Mouse (Mus musculus) liver, adult 2 months (tissue): ENCODE data around the gene Zfp994.
"Not testable (repeated sequence)": the region's sequence is repeated elsewhere in the genome, so short reads cannot be mapped to it uniquely, and the experiment has no call there.

ENCODE experiments used
- CTCF ChIP-seq: fragments of 200-500 bp; IDR thresholded peaks from 2 replicates; pipeline ENCODE4 v1.5.1; 2011; ENCODE audit warnings: low read depth, low read length, control low read depth
- POLR2A ChIP-seq: fragments of 200-500 bp; IDR thresholded peaks from 2 replicates; pipeline ENCODE4 v1.6.1; 2011; ENCODE audit warnings: low read length, control low read depth; ENCODE audit not compliant: insufficient read depth; ENCODE audit errors: extremely low read depth

DNA sequence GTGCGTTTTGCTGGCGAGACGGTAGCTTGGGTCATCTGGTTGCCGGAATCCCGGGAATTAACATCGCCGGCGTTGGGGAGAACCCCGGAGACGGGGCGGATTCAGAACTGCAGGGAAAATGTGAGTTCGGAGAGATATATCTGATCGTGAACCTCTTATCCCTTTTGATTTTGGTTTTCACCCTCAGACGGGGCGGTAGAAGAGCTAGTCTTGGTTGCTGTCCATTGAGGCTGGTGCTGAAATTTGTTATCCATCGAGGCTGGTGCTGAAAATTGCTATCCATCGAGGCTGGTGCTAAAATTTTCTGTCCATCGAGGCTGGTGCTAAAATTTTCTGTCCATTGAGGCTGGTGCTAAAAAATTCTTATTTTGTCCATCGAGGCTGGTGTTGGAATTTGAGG is 5.3 kb upstream of the Zfp994 start:
- not testable (repeated sequence) for TF ChIP-seq CTCF, POLR2A
